Mouse (Mus musculus) gastrocnemius, adult 8-10 months (tissue): ENCODE data around the gene B3galt5. TPM values are rescaled to one million over a fixed set of nuclear protein-coding genes. Genes with fewer than 3 reads are reported as not detected.

Experiments
- DNase-seq, 2 experiments: peaks; one replicate each; pipeline ENCODE4 v3.0.0; 2022; ENCODE audit warnings: low spot score in 2 of 2
- total RNA-seq, 4 experiments: library from RNA; stranded (reverse); gene quantifications; 2 replicates each; pipeline ENCODE4 v1.2.4; 2022

Gene B3galt5
- total RNA-seq = not detected

- DNase-seq = no peak
Measured at GRCm38 (mm10) chr16:96235366-96235970, at the start of gene B3galt5. B3galt5 (plus strand) TSS chr16:96235801.

- DNase-seq = no peak
Measured at GRCm38 (mm10) chr16:96187619-96188018, 48.0 kb upstream of the B3galt5 start.

GRCm38 (mm10) chr16:96191531-96192506 lies 43.8 kb upstream of the B3galt5 start, which contains the start of gene Lca5l:
Lca5l (minus strand) TSS chr16:96192271.
- DNase-seq = peak; percentile 99

GRCm38 (mm10) chr16:96199913-96200701 lies 35.5 kb upstream of the B3galt5 start, which contains the start of gene Sh3bgr:
Sh3bgr (plus strand) TSS chr16:96200450.
- peak; percentile 87 to 88 for DNase-seq

- DNase-seq = no peak
Measured at GRCm38 (mm10) chr16:96200702-96201028, 34.9 kb upstream of the B3galt5 start.

GRCm38 (mm10) chr16:96201485-96202232 lies 33.9 kb upstream of the B3galt5 start:
- peak in 1 of 2 experiments; percentile 41 for DNase-seq

GRCm38 (mm10) chr16:96209789-96210188 lies 25.8 kb upstream of the B3galt5 start:
- peak in 1 of 2 experiments; percentile 32 for DNase-seq

GRCm38 (mm10) chr16:96210856-96211255 lies 24.7 kb upstream of the B3galt5 start:
- no peak for DNase-seq

GRCm38 (mm10) chr16:96213027-96213426 lies 22.6 kb upstream of the B3galt5 start:
- DNase-seq = no peak

- peak; percentile 77 to 86 for DNase-seq
Measured at GRCm38 (mm10) chr16:96221491-96221890, 14.1 kb upstream of the B3galt5 start.

GRCm38 (mm10) chr16:96221959-96222358 lies 13.6 kb upstream of the B3galt5 start:
- DNase-seq = no peak

GRCm38 (mm10) chr16:96222452-96222851 lies 13.1 kb upstream of the B3galt5 start:
- DNase-seq = no peak

GRCm38 (mm10) chr16:96228438-96228837 lies 7.2 kb upstream of the B3galt5 start:
- DNase-seq = no peak

GRCm38 (mm10) chr16:96229044-96229555 lies 6.5 kb upstream of the B3galt5 start:
- no peak for DNase-seq

GRCm38 (mm10) chr16:96230411-96230810 lies 5.2 kb upstream of the B3galt5 start:
- DNase-seq = peak; percentile 39 to 44

GRCm38 (mm10) chr16:96231251-96231650 lies 4.3 kb upstream of the B3galt5 start:
- DNase-seq = no peak

GRCm38 (mm10) chr16:96231974-96232373 lies 3.6 kb upstream of the B3galt5 start:
- DNase-seq = no peak

- DNase-seq = no peak
Measured at GRCm38 (mm10) chr16:96233996-96234395, 1.6 kb upstream of the B3galt5 start.

- no peak for DNase-seq
Measured at GRCm38 (mm10) chr16:96244496-96244895, 8.9 kb downstream of the B3galt5 start.

- no peak for DNase-seq
Measured at GRCm38 (mm10) chr16:96249635-96250034, 14.0 kb downstream of the B3galt5 start.

- no peak for DNase-seq
Measured at GRCm38 (mm10) chr16:96252146-96252545, 16.5 kb downstream of the B3galt5 start.
